Mouse (Mus musculus) heart, adult 8-10 months (tissue): ENCODE data around the gene Sdf2l1. TPM values are rescaled to one million over a fixed set of nuclear protein-coding genes. Genes with fewer than 3 reads are reported as not detected.

Experiments used
- DNase-seq: peaks from one replicate; pipeline ENCODE4 v3.0.0; 2022; ENCODE audit warnings: low spot score
- microRNA-seq: library from miRNA; unstranded; fragments of <30 nt; microRNA quantifications from one replicate; pipeline ENCODE4 v1.2.0, GENCODE M21; 2022
- total RNA-seq, 4 experiments: library from RNA; stranded (reverse); gene quantifications; 2 replicates each; pipeline ENCODE4 v1.2.4; 2022

The Sdf2l1 gene
- total RNA-seq, 4 experiments from 2014 or later, result 11.8 to 26.0 (median 12.9) TPM

DNA sequence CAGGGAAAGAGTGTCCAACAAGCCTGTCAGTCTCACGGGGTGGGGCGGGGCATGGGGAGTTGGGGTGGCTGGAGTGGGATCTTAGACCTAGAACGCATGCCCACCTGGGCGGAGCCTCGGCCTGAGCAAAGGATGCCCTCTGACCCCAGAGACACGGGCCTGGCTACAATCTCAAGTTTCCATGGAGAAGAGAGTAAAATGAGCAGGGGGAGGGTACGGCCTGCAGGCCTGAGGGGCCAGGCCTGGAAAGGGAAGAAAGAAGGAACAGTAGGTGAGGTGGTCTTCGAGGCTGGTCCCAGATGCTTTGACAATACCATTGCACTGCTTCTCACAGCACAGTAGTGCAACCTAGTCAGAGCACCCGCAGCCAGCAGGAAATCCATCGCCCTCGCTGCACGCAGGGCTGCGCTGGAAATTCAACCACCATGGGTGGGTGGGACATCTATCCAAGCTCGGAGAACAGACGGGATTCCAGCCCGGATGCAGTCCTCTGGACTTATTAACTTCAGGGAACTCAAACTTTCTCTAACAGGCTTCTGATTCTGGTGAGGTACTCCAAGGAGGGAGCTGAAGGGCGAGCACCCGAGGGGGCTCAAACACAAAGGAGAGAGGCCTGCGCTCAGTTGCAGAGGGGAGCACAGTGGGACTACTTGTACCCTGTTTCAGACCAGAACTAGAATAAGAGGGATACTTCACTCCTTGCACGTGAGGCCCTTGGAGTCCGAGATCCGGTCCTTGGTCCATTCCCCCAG is 7.9 kb downstream of the Sdf2l1 start:
- no peak for DNase-seq

DNA sequence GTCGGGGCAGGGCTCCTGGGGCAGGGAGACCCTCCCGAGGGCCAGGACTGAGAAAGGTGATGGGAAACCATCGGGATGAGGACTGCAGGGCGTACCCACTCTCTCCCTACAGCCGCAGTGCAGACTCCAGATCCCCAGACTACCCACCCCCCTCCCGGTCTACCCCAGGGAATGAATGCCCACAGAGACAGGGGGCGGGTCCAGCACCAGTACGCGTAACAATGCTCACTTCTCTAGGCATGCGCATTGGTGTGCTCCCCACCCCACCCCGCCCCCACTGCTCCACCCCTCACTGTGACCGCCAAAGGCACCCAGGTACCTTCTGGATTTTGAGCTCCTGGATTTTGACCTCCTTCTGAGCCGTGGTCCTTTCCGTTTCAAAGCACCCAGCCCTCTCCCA is 10.6 kb downstream of the Sdf2l1 start:
- no peak for DNase-seq

DNA sequence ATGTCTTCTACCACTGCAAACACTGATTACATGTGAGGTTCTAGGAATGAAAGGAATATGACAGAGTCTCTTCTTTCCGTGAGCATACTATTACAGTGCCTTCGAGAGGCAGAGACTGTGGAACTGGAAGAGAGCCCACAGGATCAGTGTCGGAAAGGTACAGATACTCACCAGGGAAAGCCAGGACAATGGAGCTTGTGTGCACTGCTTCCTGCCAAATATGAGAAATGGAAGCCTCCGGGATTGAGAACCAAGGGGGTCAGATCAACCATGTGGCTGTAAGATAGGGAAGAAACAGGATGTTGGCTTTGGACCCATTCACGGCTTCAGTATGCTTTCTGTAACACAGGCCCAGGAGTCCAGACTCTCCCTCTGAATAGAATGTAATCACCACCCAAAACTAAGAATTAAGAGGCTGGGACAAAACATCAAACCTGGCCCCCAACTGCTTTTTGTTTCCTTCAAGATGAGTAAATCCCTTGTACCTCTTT is 14.8 kb downstream of the Sdf2l1 start:
- no peak for DNase-seq

DNA sequence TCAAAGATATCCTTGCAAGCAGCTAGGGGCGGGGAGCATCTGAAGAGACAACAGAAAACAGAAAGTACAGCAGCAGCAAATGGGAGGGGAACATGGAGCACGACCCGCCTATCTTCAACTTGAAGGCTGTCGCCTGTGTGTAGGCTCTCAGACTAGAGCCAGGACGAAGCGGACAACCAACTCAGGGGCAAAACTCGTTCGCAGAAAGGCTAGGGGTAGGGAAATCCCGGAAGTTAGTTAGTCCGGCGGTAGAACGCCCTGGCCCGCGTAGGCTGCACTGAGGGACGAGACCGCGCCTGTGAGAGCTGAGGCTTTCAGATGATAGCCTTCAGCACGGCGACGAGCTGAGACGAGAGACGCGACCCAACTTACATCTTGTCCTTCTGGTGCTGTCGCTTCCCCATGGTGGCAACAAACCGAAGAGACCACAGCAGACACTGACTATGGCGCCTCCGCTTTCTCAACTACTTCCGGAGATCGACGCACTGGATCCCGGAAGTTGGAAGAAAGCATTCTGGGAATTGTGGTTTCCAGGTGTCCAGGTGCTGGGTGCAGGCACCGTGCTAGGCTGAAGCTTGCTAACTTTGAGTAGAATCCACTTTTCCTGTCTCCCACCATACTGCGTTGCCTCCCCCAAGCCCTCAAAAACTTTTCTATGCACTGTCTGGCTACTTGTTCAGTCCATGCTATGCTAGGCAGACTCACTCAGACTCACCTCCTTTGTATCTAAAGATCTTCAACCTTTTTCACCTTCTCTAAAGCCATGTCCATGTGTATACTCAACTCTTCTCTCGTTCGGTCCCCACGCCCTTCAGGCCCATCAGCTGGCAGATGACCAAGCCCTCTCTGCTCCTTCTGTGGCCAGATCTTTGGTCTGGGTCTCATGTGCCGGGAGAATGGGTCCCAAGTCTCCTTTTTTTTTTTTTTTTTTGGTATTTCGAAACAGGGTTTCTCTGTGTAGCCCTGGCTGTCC is 21.1 kb downstream of the Sdf2l1 start, which contains the start of gene Ppil2:
TSS of gene Ppil2 (minus strand) at position 487 of the 973 bp plus-strand sequence.
- DNase-seq, result peak; percentile 80

DNA sequence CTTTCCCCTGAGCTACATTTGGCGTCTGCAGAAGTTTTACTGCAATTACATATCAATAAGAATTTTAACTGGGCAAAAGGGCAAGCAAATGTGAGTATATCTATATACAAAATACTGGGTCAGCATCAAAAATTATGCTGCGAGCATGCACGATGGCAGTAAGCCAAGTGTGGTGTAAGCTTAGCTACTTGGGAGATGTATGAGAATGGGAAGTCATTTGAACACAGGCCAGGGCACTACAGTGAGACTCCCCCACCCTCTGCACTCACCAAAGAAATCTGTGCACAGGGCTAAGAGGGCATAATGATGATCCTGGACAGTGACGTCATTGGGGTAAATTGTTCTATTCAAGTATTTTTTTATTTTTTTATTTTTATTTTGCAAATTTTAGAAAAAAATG is 27.6 kb downstream of the Sdf2l1 start:
- DNase-seq, result no peak

DNA sequence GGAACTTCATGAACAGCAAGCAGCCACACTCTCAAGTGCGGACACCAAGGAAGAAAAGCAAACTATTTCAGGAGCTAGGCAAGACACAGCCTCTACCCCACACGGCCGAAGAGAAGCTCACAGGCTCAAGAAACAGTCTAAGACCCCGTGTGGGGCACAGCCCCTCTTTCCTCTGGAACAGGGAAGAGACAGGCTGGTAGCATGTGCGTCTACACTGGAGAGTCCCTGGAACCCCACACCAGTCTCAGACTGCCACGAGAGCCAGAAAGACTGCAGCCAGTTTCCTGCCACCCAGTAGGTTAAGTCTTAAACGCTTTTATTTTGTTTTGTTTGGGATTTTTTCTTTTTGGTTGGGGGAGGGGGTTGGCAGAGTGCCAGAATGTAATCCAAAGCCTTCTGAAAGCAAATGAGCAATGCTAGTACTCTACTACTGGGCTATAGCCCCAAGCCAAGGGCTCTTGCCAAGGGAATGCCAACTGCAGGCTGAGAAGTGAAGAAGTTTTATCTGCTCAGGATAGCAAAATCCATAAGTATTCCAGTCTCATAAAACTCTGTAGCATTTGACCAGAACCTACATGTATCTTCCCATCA is 29.5 kb downstream of the Sdf2l1 start:
- no peak for DNase-seq

DNA sequence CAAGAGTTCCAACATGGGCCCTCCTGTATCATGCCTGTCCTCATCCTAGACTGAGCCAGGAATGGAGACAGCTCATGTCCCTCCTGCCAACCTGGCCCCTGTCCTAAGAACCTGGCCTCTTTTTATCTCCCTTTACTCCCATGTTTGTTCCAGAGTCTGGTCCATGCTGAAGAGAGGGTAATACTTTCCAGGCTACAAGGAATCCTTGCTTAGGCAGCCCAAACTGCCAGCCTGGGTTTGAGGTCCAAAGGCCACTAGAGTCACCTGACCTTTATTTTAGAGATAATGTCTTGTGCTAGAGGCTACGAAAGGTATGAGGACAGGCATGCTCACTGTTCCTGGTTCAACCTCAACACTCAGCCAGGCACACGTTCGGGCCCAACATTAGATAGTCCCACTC is 35.2 kb downstream of the Sdf2l1 start:
- DNase-seq, result no peak

DNA sequence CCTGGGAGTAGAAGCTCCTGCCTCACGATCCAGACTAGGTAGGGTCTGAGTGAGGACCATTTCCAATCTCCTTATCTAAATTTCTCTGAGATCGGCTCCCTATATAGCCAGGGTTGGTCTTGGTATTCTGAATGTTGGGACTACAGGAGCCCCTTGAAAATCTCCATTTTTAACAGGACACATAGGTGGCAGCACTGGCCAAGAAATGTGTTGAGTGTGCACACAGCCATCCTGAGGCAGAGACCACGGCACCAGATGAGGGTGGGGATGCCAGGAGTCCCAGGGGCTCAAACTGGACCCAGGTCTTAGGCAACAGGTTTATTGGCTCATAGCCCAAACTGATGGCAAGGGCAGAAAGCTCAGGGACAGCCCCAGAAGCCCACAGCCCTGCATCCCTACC is 43.8 kb downstream of the Sdf2l1 start:
- no peak for DNase-seq

DNA sequence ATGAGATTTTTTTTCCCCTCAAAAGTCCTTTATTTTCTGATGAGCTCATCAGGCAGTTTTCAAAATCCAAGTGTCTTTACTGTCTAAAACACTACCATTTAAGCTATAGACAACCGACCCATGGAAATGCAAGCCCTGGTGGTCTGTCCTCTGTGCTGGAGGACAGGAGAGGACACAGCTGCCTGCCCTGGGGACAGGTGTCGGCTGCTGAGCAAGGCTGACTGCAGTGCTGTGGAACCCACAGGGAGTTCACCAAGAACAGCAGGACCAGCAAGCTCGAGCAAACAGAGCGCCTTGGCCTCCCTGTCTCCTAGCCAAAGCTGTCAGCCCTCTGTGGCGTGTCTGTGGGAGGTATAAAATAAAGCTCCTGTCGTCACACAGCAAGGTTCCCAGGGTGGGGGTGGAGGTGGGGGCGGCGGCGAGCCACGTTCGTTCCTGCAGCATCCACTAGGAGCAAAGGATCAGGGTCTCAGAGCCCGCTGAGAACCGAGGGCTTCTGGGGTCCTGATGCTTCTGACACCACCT is 45.5 kb downstream of the Sdf2l1 start:
- no peak for DNase-seq

DNA sequence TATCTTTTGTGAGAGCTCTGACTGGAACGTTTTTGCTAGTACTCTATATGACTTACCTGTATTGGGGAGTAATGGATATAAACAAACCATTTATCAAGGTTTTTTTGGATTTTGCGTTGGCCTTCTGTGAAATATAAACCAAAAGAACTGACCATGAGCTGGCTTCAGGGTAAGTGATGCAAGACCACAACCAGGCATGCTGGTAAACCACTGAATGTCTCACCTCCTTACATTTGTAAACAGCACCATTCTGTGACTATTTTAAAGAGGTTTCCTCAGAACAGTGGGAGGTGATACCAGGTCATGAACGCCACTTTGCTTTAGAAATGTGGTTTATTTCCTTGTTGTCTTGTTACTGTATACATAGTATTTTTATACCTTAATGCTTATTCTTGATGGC is 45.9 kb downstream of the Sdf2l1 start:
- no peak for DNase-seq

DNA sequence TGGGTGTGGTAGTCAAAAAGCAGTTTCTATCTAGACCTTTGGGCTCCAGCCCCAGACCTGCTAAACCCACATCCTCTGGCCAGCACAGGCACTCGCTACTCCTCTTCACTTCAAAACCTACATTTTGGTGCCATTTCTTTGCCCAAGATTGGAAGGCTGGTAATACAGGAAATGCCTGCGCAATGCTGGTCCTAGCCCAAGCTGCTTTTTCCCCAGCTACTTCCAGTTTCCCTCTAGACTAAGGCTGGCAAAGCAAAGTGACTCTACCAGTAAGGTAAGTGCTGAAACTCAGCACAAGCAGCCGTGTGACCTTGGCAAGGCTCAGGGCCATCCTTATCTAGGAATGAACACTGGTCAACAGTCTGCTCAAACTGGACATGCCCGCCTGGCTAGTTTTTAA is 46.5 kb downstream of the Sdf2l1 start:
- peak; percentile 17 for DNase-seq

DNA sequence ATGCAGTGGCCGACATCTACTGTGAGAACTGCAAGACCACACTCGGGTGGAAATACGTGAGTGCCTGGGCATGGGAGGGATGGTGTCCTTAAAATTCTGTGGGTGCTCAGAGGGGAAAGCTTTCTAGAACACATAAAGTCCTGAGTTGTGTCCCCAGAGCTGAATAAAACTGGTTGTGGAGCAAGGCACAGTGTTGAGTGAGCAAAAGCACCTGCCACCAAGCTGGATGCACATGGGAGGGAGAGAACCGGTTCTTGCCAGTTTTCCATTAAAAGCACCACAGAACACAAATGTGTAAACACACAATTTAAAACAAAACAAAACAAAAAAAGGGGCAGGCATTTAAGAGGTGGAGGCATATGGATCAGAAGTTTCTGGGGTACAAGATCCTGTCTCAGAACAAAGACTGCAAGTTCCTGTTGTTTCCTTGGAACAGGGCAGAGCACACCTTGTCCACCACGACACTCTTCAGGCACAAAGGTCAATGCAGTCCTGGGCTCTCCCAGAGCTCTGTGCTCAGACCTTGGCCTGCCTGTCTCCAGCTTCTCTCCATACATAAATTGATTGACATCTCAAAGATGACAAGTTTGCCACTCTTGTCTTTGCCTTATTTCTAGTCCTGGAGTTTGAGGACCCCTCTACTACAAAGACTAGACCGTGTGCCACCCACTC is 49.9 kb downstream of the Sdf2l1 start:
- no peak for DNase-seq

Small RNA genes lying within 50 kb of the gene (microRNA-seq; reads per million reads assigned to microRNA genes)
- 45.9 reads per million, percentile 48 among the genes with 10 or more reads in this experiment for gene Mir130b
- not detected for gene Mir301b

Other genes with a start within 250 kb of the Sdf2l1 start
- 10 to 100 TPM; 24.7 to 32.6 (median 29.8) TPM for gene Ppm1f, start 235.9 kb downstream of the Sdf2l1 start, total RNA-seq
- 100 to 1,000 TPM; 104 to 111 (median 104) TPM for gene Mapk1, start 149.0 kb downstream of the Sdf2l1 start, total RNA-seq
- 1 to 10 TPM; 1.7 to 3.1 (median 2.1) TPM for gene Ypel1, start 62.7 kb downstream of the Sdf2l1 start, total RNA-seq
- gene Ppil2, start 21.1 kb downstream of the Sdf2l1 start, total RNA-seq, result 10 to 100 TPM; 36.2 to 39.6 (median 38.1) TPM
- not detected for gene 2610318N02Rik, start 7.2 kb downstream of the Sdf2l1 start, total RNA-seq
- gene Ydjc, start 12.2 kb upstream of the Sdf2l1 start, total RNA-seq, result 1 to 10 TPM; 1.8 to 2.6 (median 2.3) TPM
- under 1 TPM in 2 of 4 experiments, not detected in 2; 0.31 to 0.33 TPM for gene Ccdc116, start 14.8 kb upstream of the Sdf2l1 start, total RNA-seq
- gene Ube2l3, start 70.3 kb upstream of the Sdf2l1 start, total RNA-seq, result 100 to 1,000 TPM; 107 to 119 (median 114) TPM
- gene Rimbp3, start 76.2 kb upstream of the Sdf2l1 start, total RNA-seq, result under 1 TPM in 3 of 4 experiments, not detected in 1; 0.14 to 0.44 (median 0.22) TPM
- 1 to 10 TPM; 1.4 to 2.2 (median 1.9) TPM for gene Hic2, start 101.2 kb upstream of the Sdf2l1 start, total RNA-seq
- 1 to 10 TPM; 1.2 to 2.7 (median 1.7) TPM for gene Tmem191c, start 143.7 kb upstream of the Sdf2l1 start, total RNA-seq
- 1 to 10 TPM; 1.0 to 2.1 (median 1.5) TPM for gene Serpind1, start 199.0 kb upstream of the Sdf2l1 start, total RNA-seq